Mouse (Mus musculus): Measurements from ENCODE around the gene Trp53i13. TPM values are rescaled to one million over a fixed set of nuclear protein-coding genes. Genes with fewer than 3 reads are reported as not detected.

The Trp53i13 gene
- total and polyA plus RNA-seq, 2 experiments from 2014 or later, result 7.5 to 11.5 TPM

DNA sequence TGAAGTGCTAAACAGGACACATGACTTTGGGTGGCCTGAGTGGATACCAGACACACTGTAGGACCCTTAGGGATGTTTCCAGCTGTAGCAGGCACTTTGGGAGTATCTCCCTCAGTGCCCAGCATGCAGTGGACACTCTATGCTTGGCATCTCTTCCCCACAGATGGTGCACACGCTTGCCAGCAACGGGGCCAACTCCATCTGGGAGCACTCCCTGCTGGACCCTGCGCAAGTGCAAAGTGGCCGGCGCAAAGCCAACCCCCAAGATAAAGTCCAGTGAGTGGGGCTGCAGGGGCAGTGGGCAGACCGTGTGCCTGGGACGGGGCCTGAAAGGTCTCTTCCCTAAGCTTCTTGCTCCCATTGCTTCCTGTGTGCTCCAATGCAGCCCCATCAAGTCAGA, 16.4 kb downstream of the Trp53i13 start:
- ATAC-seq (ENCODE audit: low FRiP score) (no peak), DNase-seq (ENCODE audit: low spot score) (peak; percentile 53)
- Histone ChIP-seq H3K4me2 (ENCODE audit: low read depth, low read length, poor library complexity, severe bottlenecking) (no peak overlapping the region), H3K4me3 (ENCODE audit: low read depth, low read length) (no peak overlapping the region), H3K27me3 (ENCODE audit: insufficient read depth, low read length) (no peaks in the 10 kb centered on the region), H3K4me1 (ENCODE audit: insufficient read depth, low read length) (peaks cover 6% of the 10 kb centered on the region; the same call in 1 of the 2 replicates), H3K9ac (replicated peaks; ENCODE audit: low read length, poor library complexity, severe bottlenecking) (no peak overlapping the region), H3K36me3 (ENCODE audit: insufficient read depth, low read length) (peaks cover 41% of the 10 kb centered on the region), H3K27ac (ENCODE audit: low read depth, low read length) (no peak overlapping the region), H3K9me3 (ENCODE audit: low read length) (no peaks in the 10 kb centered on the region)
- WGBS, result 86% methylated on average over 7 of the region's 7 CpGs
- no peak for TF ChIP-seq CTCF (IDR thresholded peaks at IDR 0.05)

- H3K4me3 ChIP-seq (ENCODE audit: low read depth, low read length), result no peak overlapping the region
- no peak for TF ChIP-seq CTCF (IDR thresholded peaks at IDR 0.05)
- no peaks in the 10 kb centered on the region for H3K9me3 ChIP-seq (ENCODE audit: low read length)
- peaks cover 9% of the 10 kb centered on the region; the same call in 1 of the 2 replicates for H3K4me1 ChIP-seq (ENCODE audit: insufficient read depth, low read length)
- no peak overlapping the region for H3K9ac ChIP-seq (replicated peaks; ENCODE audit: low read length, poor library complexity, severe bottlenecking)
- peaks cover 34% of the 10 kb centered on the region for H3K36me3 ChIP-seq (ENCODE audit: insufficient read depth, low read length)
- peak overlapping the region; percentile 38; the same call in 1 of the 2 replicates for H3K27ac ChIP-seq (ENCODE audit: low read depth, low read length)
- 70% methylated on average over 12 of the region's 12 CpGs for WGBS
- no peak overlapping the region for H3K4me2 ChIP-seq (ENCODE audit: low read depth, low read length, poor library complexity, severe bottlenecking)
- no peak for DNase-seq (ENCODE audit: low spot score)
- ATAC-seq (ENCODE audit: low FRiP score), result no peak
- H3K27me3 ChIP-seq (ENCODE audit: insufficient read depth, low read length), result no peaks in the 10 kb centered on the region
Observed at GRCm38 (mm10) chr11:77498261-77499139, 17.3 kb downstream of the Trp53i13 start.

DNA sequence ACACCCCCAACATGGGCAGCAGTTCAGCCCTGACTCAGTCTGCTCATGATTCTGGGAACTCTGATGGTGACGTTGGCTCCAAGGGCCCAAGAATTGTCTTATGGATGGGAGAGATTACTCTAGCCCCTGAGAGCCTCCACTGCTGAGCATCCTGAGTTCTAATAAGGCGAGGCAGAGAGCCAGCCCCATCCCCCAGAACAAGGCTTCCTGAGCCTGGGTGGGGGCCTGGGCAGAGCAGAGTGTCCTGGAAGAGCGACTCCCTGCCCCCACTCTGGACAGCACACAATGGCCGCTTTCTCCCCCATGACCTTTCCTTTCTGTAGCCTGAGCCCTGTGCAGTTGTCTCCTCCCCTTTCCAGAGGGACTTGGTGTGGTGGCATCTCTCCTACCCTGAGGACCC, 17.9 kb downstream of the Trp53i13 start:
- Histone ChIP-seq H3K4me3 (ENCODE audit: low read depth, low read length) (no peak overlapping the region), H3K36me3 (ENCODE audit: insufficient read depth, low read length) (peaks cover 27% of the 10 kb centered on the region), H3K4me2 (ENCODE audit: low read depth, low read length, poor library complexity, severe bottlenecking) (no peak overlapping the region), H3K9me3 (ENCODE audit: low read length) (no peaks in the 10 kb centered on the region), H3K4me1 (ENCODE audit: insufficient read depth, low read length) (peaks cover 9% of the 10 kb centered on the region; the same call in 1 of the 2 replicates), H3K27me3 (ENCODE audit: insufficient read depth, low read length) (no peaks in the 10 kb centered on the region), H3K9ac (replicated peaks; ENCODE audit: low read length, poor library complexity, severe bottlenecking) (no peak overlapping the region), H3K27ac (ENCODE audit: low read depth, low read length) (0 out of 2 replicates have a peak overlapping the region, but pooled peaks have one; percentile 0)
- TF ChIP-seq CTCF (IDR thresholded peaks at IDR 0.05), result no peak
- DNase-seq (ENCODE audit: low spot score) (no peak), ATAC-seq (ENCODE audit: low FRiP score) (no peak)
- 44% methylated on average over 4 of the region's 4 CpGs for WGBS

GRCm38 (mm10) chr11:77497341-77497756, 18.4 kb downstream of the Trp53i13 start:
- WGBS, result 27% methylated on average over 6 of the region's 6 CpGs
- Histone ChIP-seq H3K27me3 (ENCODE audit: insufficient read depth, low read length) (no peaks in the 10 kb centered on the region), H3K9me3 (ENCODE audit: low read length) (no peaks in the 10 kb centered on the region), H3K4me3 (ENCODE audit: low read depth, low read length) (no peak overlapping the region), H3K36me3 (ENCODE audit: insufficient read depth, low read length) (peaks cover 22% of the 10 kb centered on the region), H3K4me1 (ENCODE audit: insufficient read depth, low read length) (peaks cover 9% of the 10 kb centered on the region; the same call in 1 of the 2 replicates), H3K9ac (replicated peaks; ENCODE audit: low read length, poor library complexity, severe bottlenecking) (no peak overlapping the region), H3K4me2 (ENCODE audit: low read depth, low read length, poor library complexity, severe bottlenecking) (no peak overlapping the region), H3K27ac (ENCODE audit: low read depth, low read length) (0 out of 2 replicates have a peak overlapping the region, but pooled peaks have one; percentile 0)
- ATAC-seq (ENCODE audit: low FRiP score) (no peak), DNase-seq (ENCODE audit: low spot score) (peak; percentile 43)
- peak; percentile 43 for TF ChIP-seq CTCF (IDR thresholded peaks at IDR 0.05)

GRCm38 (mm10) chr11:77495507-77495906, 20.3 kb downstream of the Trp53i13 start:
- H3K9me3 ChIP-seq (ENCODE audit: low read length), result no peaks in the 10 kb centered on the region
- no peak for ATAC-seq (ENCODE audit: low FRiP score)
- H3K4me1 ChIP-seq (ENCODE audit: insufficient read depth, low read length), result peaks cover 14% of the 10 kb centered on the region; the same call in 1 of the 2 replicates
- no peak for TF ChIP-seq CTCF (IDR thresholded peaks at IDR 0.05)
- H3K27me3 ChIP-seq (ENCODE audit: insufficient read depth, low read length), result no peaks in the 10 kb centered on the region
- H3K4me3 ChIP-seq (ENCODE audit: low read depth, low read length), result no peak overlapping the region
- no peak overlapping the region for H3K9ac ChIP-seq (replicated peaks; ENCODE audit: low read length, poor library complexity, severe bottlenecking)
- H3K27ac ChIP-seq (ENCODE audit: low read depth, low read length), result no peak overlapping the region
- no peak for DNase-seq (ENCODE audit: low spot score)
- H3K36me3 ChIP-seq (ENCODE audit: insufficient read depth, low read length), result peaks cover 14% of the 10 kb centered on the region; the same call in 1 of the 2 replicates
- peak overlapping the region; percentile 86 for H3K4me2 ChIP-seq (ENCODE audit: low read depth, low read length, poor library complexity, severe bottlenecking)

DNA sequence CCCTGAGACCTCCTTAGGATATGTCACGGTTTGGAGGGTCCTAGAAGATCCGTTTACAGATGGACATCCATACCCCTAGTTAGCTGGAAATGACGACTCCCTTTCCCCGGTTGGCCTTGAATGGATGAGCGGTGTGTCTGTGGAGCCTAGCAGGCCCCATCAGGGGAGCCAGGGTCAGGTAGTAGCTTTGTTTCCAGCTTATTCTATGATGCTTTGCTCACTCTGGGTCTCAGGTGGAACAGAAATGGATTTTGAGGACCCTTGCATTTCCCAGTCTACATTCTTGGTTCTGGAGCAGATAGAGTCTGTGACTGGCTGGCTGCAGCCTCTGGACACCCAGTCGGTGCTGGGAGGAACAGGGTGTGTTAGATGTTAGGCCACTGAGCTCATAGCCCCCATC, 21.0 kb downstream of the Trp53i13 start:
- Histone ChIP-seq H3K4me2 (ENCODE audit: low read depth, low read length, poor library complexity, severe bottlenecking) (peak overlapping the region; percentile 86), H3K27ac (ENCODE audit: low read depth, low read length) (0 out of 2 replicates have a peak overlapping the region, but pooled peaks have one; percentile 89), H3K4me1 (ENCODE audit: insufficient read depth, low read length) (peaks cover 14% of the 10 kb centered on the region; the same call in 1 of the 2 replicates), H3K27me3 (ENCODE audit: insufficient read depth, low read length) (no peaks in the 10 kb centered on the region), H3K9ac (replicated peaks; ENCODE audit: low read length, poor library complexity, severe bottlenecking) (peak overlapping the region; percentile 97), H3K9me3 (ENCODE audit: low read length) (no peaks in the 10 kb centered on the region), H3K4me3 (ENCODE audit: low read depth, low read length) (peak overlapping the region; percentile 96), H3K36me3 (ENCODE audit: insufficient read depth, low read length) (peaks cover 7% of the 10 kb centered on the region; the same call in 1 of the 2 replicates)
- TF ChIP-seq CTCF (IDR thresholded peaks at IDR 0.05), result no peak
- WGBS, result 76% methylated on average over 6 of the region's 6 CpGs
- no peak for DNase-seq (ENCODE audit: low spot score)
- no peak for ATAC-seq (ENCODE audit: low FRiP score)

Data from midbrain, postnatal 0 days (tissue).